Mouse (Mus musculus) natural killer cell, adult 2 months (primary cell): Measurements from ENCODE around the gene Cyth3.
A peak's percentile ranks its signal among the peaks of the same experiment; 100 is the strongest.

Experiments used
- DNase-seq, 2 experiments: peaks; one replicate each; pipeline ENCODE4 v3.0.0; 2022; ENCODE audit warnings: low spot score in 2 of 2

Cyth3 gene

DNA sequence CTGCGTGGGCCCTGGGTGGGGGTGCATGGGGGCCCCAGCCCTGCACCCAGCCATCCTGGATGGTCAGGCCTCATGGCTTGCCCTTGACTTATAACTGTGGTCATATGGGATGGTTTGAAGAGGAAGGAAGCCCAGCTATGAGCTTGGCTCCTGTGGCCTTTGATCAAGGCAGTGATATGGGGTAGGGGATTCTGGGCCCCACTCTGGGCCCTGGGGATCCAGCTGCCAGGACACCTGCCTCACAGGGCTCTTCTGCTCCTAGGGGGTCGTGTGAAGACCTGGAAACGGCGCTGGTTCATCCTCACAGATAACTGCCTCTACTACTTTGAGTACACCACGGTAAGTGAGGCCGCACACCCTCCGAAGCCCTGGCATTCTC lies 84.6 kb downstream of the Cyth3 start:
- DNase-seq: no peak

- DNase-seq: peak in 1 of 2 experiments; percentile 24
Measured at GRCm38 (mm10) chr5:143711326-143711725, 89.1 kb downstream of the Cyth3 start.

DNA sequence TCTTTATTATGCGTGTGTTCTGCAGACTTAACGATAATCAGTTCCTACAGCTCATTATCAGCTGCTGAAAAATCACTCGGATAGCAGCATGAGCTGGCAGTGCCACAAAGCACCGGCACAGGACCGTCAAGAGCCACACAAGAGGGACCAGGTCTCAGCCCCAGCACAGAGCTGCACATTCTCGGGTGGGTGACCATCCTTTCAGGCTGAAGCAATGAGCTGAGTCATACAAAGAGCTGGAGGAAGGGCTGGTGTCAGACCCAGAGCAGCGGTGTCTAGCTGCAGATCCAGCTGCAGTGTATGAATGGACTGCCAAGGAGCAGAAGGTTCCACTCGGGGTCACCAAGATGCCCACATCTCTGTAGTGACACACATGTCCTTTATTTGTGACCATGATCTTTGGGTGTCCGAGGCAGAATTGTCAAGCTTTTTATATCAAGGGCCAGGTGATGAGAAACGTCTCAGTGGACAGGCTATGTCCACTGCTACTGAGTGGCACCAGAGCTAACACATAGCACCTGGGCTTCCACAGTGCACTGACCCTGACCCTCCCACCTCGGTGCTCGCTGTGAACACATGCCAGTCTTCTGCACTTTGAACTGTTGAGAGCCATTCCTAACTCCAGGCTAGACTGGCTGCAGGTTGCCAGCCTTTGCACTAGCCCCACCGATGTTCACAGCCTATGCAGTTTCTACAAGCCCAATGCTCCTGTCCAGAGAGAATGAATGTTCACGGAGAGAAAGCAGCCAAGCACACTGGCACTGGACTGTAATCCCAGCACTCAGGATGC lies 90.0 kb downstream of the Cyth3 start:
- no peak for DNase-seq

- DNase-seq: no peak
Measured at GRCm38 (mm10) chr5:143721962-143722361, 99.7 kb downstream of the Cyth3 start.

DNA sequence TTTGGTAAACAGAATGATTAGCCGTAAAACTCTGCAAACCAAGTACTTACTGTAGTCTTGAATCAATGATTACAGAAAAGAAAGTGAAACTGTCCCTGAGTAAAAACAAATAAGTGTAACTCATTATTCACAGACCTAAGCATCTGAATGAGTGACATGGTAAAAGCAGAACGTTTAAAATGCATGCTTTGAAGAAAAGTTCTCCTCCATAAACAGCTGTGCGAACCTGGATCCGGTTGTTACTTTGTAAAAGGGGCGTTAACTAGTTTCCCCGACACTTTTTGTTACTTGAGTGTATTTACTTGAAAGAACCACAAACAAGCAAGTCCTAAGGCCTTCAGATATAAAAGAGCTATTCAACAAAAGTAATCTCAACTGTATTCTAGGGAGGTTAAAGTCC lies 108.7 kb downstream of the Cyth3 start:
- no peak for DNase-seq

- DNase-seq: peak in 1 of 2 experiments; percentile 12
Measured at GRCm38 (mm10) chr5:143731483-143732112, 109.4 kb downstream of the Cyth3 start.

GRCm38 (mm10) chr5:143732180-143732891 lies 110.1 kb downstream of the Cyth3 start, which contains the start of gene Usp42:
Gene Usp42 (minus strand): TSS chr5:143732280.
- DNase-seq: peak; percentile 89 to 93

GRCm38 (mm10) chr5:143749630-143750208 lies 127.5 kb downstream of the Cyth3 start:
- DNase-seq: no peak

GRCm38 (mm10) chr5:143755529-143756141 lies 133.4 kb downstream of the Cyth3 start:
- DNase-seq: no peak

- DNase-seq: peak; percentile 56 to 70
Measured at GRCm38 (mm10) chr5:143757755-143758443, 135.7 kb downstream of the Cyth3 start.

DNA sequence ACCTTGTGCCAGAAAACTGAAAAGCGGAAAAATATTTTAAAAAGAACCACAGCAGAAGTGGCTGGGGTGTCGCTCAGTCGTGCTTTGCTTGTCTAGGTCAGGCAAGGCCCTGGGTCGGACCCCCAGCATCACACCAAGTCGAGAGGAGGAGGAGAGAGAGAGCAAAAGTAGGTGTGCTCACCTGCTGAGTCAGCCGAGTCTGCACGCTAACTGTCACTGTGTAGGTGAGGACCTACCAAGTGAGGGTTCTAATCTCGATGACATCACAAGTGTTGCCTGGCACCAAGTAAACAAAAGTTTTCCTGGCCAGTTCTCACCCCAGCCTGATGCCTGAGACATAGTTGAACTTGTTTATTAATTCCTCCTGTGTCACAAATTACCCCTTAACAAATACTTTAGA lies 137.3 kb downstream of the Cyth3 start:
- DNase-seq: no peak
